Comparison of ENCODE assay signal across 8 mouse cellular contexts in genomic region chr14:75845698-75846115, GRCm38 (mm10). TPM values are rescaled to one million over a fixed set of nuclear protein-coding genes. Genes with fewer than 3 reads are reported as not detected.
A peak's percentile ranks its signal among the peaks of the same experiment; 100 is the strongest.
DNase-seq lines count a peak whose midpoint lies in the region; ATAC-seq and TF ChIP-seq lines count a peak whose summit lies in the region.

No protein-coding gene starts in this region.

- H3K9me3 ChIP-seq in hindbrain, embryonic 13.5 days = no peaks in the 10 kb centered on the region

- H3K9ac ChIP-seq in hindbrain, embryonic 13.5 days = peak overlapping the region; percentile 94

- peak overlapping the region; percentile 80 for H3K4me3 ChIP-seq in hindbrain, embryonic 13.5 days

- in situ Hi-C loops in Patski (cut with MboI; ENCODE audit: low pct_unique_long_range_greater_than_20kb) = no loop called here

- H3K36me3 ChIP-seq in hindbrain, embryonic 13.5 days = peaks cover 40% of the 10 kb centered on the region

- H3K4me1 ChIP-seq in hindbrain, embryonic 13.5 days (replicated peaks) = peaks cover 43% of the 10 kb centered on the region

- DNase-seq in Patski (ENCODE audit: low read depth, low spot score) = no peak
- DNase-seq in cerebellum, postnatal 14 days = peak; percentile 94 to 95
- DNase-seq in frontal cortex, postnatal 14 days (ENCODE audit: low spot score in 2 of 2) = peak; percentile 82 to 85
- peak; percentile 86 to 89 for DNase-seq in layer of hippocampus, postnatal 36 days
- peak; percentile 93 for DNase-seq in lung, postnatal 25 days (ENCODE audit: low spot score)
- DNase-seq in retina, adult 2 months (ENCODE audit: low read depth, low spot score) = peak; percentile 47
- peak; percentile 91 to 92 for DNase-seq in thymus, postnatal 36 days

- H3K27me3 ChIP-seq in Patski = no peaks in the 10 kb centered on the region
- H3K27me3 ChIP-seq in hindbrain, embryonic 13.5 days = no peaks in the 10 kb centered on the region

- peak overlapping the region; percentile 99 for H3K27ac ChIP-seq in hindbrain, embryonic 13.5 days

- peak overlapping the region; percentile 63 for H3K4me2 ChIP-seq in hindbrain, embryonic 13.5 days

- POLR2A ChIA-PET in Patski (lab: Charles Lee) = interaction anchor here (0.6 to 1.3 kb wide), 2 partner anchors 10 to 11 kb away, joined by 3 to 5 read pairs; no protein-coding TSS in a partner anchor

- ATAC-seq in Patski = peak; percentile 70
- ATAC-seq in hindbrain, embryonic 13.5 days (ENCODE audit: low FRiP score) = peak; percentile 74

- TF ChIP-seq CTCF in Patski (IDR thresholded peaks at IDR 0.05) = no peak

- WGBS in hindbrain, embryonic 13.5 days = under 1% methylated on average over 40 of the region's 40 CpGs

- CTCF ChIA-PET in Patski (lab: Charles Lee) = no interaction called here

RNA-seq across cellular contexts. Expression of gene Tpt1, which starts 0.8 kb away (rescaled TPM):
- polyA plus RNA-seq in Patski (2021) = 2,058 TPM
- 884 and 886 TPM in 2 replicates for polyA plus RNA-seq in hindbrain, embryonic 13.5 days (2015; fragmentation: Nextera tagmentation; extraction: Ambion mirVana)
- 100 to 1,000 TPM; 921 to 999 TPM for total RNA-seq in layer of hippocampus, postnatal 36 days (2021)

RNA-seq across cellular contexts. Expression of gene Slc25a30, which starts 58.9 kb away (rescaled TPM):
- polyA plus RNA-seq in Patski (2021) = 36.9 TPM
- 11.4 and 12.2 TPM in 2 replicates for polyA plus RNA-seq in hindbrain, embryonic 13.5 days (2015; fragmentation: Nextera tagmentation; extraction: Ambion mirVana)
- 10 to 100 TPM; 13.4 to 14.0 TPM for total RNA-seq in layer of hippocampus, postnatal 36 days (2021)
